33 mouse cellular contexts compared by ENCODE assay signal in genomic region chr1:183236460-183236859, GRCm38 (mm10).
"Had no signal": no experiment of that assay in that cellular context is flagged by ENCODE, and none has a peak within 500 bp of the region (broad histone marks: within the 10 kb centered on the region; RNA-seq: fewer than 3 reads in every experiment).

No protein-coding gene starts in this region.

- H3K4me2 ChIP-seq: limb, embryonic 12.5 days; limb, embryonic 13.5 days; limb, embryonic 15.5 days; liver, embryonic 11.5 days; liver, embryonic 12.5 days; liver, embryonic 13.5 days; liver, embryonic 15.5 days; lung, embryonic 14.5 days; lung, embryonic 15.5 days; midbrain, embryonic 11.5 days; midbrain, embryonic 12.5 days; midbrain, embryonic 13.5 days; midbrain, embryonic 15.5 days; neural tube, embryonic 12.5 days; neural tube, embryonic 13.5 days had no signal

- H3K27ac ChIP-seq: limb, embryonic 10.5 days; limb, embryonic 12.5 days; limb, embryonic 13.5 days; limb, embryonic 15.5 days; liver, embryonic 12.5 days; liver, embryonic 13.5 days; liver, embryonic 14.5 days; liver, embryonic 15.5 days; lung, embryonic 15.5 days; macrophage; midbrain, embryonic 10.5 days; midbrain, embryonic 12.5 days; midbrain, embryonic 13.5 days; midbrain, embryonic 15.5 days; neural tube, embryonic 12.5 days; neural tube, embryonic 13.5 days had no signal

- H3K9ac ChIP-seq: limb, embryonic 12.5 days; limb, embryonic 13.5 days; limb, embryonic 15.5 days; liver, embryonic 12.5 days; liver, embryonic 13.5 days; liver, embryonic 14.5 days; liver, embryonic 15.5 days; liver, postnatal 0 days; lung, embryonic 14.5 days; lung, embryonic 15.5 days; midbrain, embryonic 12.5 days; midbrain, embryonic 13.5 days; midbrain, embryonic 15.5 days; neural tube, embryonic 12.5 days; neural tube, embryonic 13.5 days had no signal

- DNase-seq: left cerebral cortex, postnatal 4 days; liver; liver, embryonic 13.5 days; liver, postnatal 0 days; lung, adult 18-20 months; lung, adult 2 months; lung, embryonic 14.5 days; lung, postnatal 10 days; lung, postnatal 14 days; lung, postnatal 36 days; lung, postnatal 4 days; midbrain, embryonic 14.5 days had no signal

- H3K27me3 ChIP-seq: limb, embryonic 12.5 days; limb, embryonic 13.5 days; limb, embryonic 15.5 days; liver, embryonic 13.5 days; liver, embryonic 15.5 days; midbrain, embryonic 12.5 days; midbrain, embryonic 13.5 days; midbrain, embryonic 15.5 days; neural tube, embryonic 12.5 days; neural tube, embryonic 13.5 days had no signal

- ATAC-seq: liver, embryonic 12.5 days; liver, postnatal 0 days; lung, postnatal 0 days; midbrain, embryonic 13.5 days; midbrain, embryonic 15.5 days; midbrain, embryonic 16.5 days had no signal

- H3K4me1 ChIP-seq: limb, embryonic 12.5 days; liver, embryonic 15.5 days; lung, embryonic 15.5 days; midbrain, embryonic 10.5 days; midbrain, embryonic 12.5 days; midbrain, embryonic 13.5 days; midbrain, embryonic 15.5 days; neural tube, embryonic 12.5 days; neural tube, embryonic 13.5 days had no signal

- H3K9me3 ChIP-seq: limb, embryonic 10.5 days; limb, embryonic 12.5 days; limb, embryonic 13.5 days; limb, embryonic 15.5 days; liver, embryonic 12.5 days; liver, embryonic 13.5 days; liver, embryonic 15.5 days; lung, embryonic 15.5 days; megakaryocyte, embryonic 14.5 days; midbrain, embryonic 10.5 days; midbrain, embryonic 12.5 days; midbrain, embryonic 13.5 days; midbrain, embryonic 15.5 days; neural tube, embryonic 12.5 days; neural tube, embryonic 13.5 days had no signal

- H3K4me3 ChIP-seq: limb, embryonic 10.5 days; limb, embryonic 12.5 days; limb, embryonic 13.5 days; limb, embryonic 15.5 days; liver, embryonic 12.5 days; liver, embryonic 13.5 days; liver, embryonic 15.5 days; lung, embryonic 15.5 days; megakaryocyte, embryonic 14.5 days; midbrain, embryonic 10.5 days; midbrain, embryonic 12.5 days; midbrain, embryonic 13.5 days; midbrain, embryonic 15.5 days; myocyte; neural tube, embryonic 12.5 days; neural tube, embryonic 13.5 days had no signal

- H3K36me3 ChIP-seq: limb, embryonic 10.5 days; limb, embryonic 12.5 days; limb, embryonic 13.5 days; limb, embryonic 15.5 days; liver, embryonic 12.5 days; liver, embryonic 13.5 days; liver, embryonic 15.5 days; lung, embryonic 15.5 days; midbrain, embryonic 10.5 days; midbrain, embryonic 12.5 days; midbrain, embryonic 13.5 days; midbrain, embryonic 15.5 days; neural tube, embryonic 12.5 days; neural tube, embryonic 13.5 days had no signal
